Mouse (Mus musculus) lung, postnatal 25 days (tissue): ENCODE results near the gene Gucy1a1.
A peak's percentile ranks its signal among the peaks of the same experiment; 100 is the strongest.
"Not testable (repeated sequence)": the region's sequence is repeated elsewhere in the genome, so short reads cannot be mapped to it uniquely, and the experiment has no call there.

Source experiments
- DNase-seq: peaks from one replicate; pipeline ENCODE4 v3.0.0; 2022; ENCODE audit warnings: low spot score

Gene Gucy1a1

DNA sequence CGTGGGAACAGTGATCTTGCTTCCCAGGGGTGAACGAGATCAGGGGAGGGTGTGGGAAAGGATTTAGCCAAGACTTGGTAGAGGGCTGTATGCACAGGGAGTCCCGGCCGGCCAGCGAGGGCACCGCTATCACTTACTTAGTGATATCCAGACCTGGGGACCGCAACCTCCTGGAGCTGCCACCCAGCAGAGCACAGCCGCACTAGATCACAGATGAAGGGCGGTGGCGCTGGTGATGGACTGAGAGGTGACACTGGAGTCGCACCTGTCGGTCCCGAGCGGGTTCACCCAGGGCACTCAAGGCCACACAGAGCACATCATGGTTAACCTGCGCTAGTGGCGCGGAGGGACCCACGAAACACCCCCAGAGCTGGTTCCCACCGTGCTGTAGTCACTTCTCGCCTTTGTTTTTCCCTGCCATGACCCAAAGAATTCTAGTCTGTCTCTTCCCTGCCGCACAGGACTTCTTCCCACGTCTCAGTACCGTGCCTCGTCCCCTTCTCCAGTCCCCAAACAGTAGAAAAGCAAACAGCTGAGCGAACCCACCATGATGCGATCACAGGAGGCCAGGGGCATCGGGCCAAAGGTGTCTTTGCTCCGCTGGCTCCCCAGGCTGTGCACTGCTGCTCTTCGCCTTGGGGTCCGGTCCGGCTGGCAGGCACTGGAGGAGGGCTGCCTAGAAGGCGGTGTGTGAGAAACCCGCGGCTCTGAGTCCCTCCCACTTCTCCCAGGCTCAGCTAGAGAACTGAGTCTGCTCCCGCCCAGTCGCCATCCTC, at the start of gene Gucy1a1:
Gene Gucy1a1, minus strand, starts transcription at position 664 of the 776 bp plus-strand sequence.
- peak; percentile 48 for DNase-seq

DNA sequence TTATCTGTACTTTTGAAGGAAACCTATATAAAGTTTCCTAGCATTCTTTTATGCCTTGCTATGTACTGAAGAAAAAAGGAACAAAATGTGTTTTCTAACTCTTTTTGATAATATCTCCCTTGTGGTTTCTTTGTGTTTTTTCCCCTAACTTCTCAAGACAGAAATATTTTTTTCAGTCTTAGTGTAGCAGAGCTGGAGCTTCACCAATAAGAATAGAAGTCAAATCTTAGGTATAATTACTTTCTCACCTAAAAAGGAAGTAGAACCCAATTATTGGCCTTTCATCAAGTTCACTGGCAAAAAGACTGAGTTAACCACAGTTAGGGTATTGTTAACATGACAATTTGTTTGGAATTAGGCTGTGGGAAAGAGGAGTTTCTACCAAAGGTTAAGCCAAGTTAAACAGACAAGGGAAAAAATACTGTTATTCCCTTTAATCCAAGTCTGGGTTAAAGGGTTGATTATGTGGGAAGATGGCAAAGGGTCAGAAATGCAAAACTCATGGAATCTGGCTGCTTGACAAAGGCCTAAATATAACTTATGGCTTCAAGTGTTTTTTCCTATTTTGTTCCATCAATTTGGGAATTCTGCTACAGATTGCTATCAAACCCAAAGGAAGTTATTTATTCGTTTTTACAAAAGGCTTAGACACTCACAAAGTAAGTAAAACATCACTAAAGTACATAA, 46.1 kb upstream of the Gucy1a1 start:
- DNase-seq = no peak

DNA sequence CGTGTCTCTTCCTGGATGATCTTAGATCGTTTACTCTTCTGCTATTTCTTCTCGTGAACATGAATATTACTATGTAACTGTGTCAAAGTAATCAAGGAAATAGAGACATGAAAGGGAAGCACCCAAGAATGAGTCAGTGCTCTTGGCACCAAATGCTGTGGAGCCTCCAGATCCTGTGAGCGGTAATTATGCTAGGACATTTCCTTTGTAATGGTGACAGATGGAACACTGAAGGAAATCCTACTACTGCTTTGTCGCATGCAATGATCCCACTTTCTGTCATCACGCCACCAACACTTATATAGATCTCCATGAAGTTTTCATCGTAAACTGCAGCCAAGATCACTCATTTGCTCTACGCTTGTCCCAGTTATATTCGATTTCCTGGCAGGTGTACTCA, 40.0 kb upstream of the Gucy1a1 start:
- DNase-seq = no peak

DNA sequence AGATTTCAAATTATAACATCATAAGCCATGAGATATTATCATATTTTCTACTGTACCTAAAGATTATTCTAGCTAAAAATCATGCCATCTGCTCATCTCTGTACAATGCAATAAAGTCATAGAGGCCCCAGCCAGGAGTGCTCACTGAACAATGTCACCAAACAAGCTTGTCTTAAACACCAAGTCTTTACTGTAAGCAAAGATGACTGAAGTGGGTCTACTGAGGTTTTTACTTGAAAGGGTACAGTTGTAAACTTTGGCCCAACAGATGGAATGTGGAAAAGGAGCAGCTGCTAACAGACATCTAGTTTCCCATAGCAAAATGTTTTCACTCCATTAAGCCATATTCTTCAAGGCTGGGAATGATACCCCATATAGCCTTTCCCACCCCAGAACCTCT, 35.9 kb upstream of the Gucy1a1 start:
- DNase-seq = no peak

DNA sequence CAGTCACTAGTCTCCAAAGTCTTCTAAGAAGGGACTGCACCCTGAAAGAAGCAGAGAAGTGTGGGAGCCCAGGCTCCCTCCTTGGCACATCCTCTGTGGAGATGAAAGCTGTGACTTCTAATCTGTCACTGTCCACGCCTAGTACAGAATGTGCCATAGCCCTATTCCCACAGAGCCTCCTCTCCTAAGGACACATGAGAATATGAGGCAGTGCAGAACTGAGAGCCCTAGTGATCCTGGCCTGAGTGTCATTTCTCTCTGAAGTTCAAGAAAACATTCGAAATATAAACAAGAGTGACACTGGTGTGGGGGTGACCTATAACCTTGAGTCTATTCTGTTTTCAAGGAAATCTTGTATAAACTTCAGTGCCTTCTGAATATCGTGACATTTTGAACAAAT, 34.7 kb upstream of the Gucy1a1 start:
- DNase-seq = peak; percentile 35

DNA sequence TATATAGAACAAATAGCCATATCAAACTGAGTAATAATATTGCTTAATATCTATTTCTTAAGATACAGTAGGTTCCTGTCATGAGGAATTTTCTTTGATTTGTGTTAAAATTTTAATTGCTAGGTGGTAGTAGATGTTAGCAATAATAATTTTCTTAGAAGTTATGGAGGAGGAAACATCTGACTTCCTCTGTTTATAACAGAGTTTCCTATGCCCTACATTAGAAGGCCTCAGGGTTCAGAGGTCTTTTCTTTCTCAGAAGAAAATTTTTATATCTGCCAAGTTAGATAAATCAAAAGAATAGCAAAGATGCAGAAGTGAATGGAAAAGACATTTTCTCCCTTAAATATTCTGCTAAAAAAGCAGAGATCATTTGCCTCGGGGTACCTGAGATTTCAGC, 29.9 kb upstream of the Gucy1a1 start:
- no peak for DNase-seq

DNA sequence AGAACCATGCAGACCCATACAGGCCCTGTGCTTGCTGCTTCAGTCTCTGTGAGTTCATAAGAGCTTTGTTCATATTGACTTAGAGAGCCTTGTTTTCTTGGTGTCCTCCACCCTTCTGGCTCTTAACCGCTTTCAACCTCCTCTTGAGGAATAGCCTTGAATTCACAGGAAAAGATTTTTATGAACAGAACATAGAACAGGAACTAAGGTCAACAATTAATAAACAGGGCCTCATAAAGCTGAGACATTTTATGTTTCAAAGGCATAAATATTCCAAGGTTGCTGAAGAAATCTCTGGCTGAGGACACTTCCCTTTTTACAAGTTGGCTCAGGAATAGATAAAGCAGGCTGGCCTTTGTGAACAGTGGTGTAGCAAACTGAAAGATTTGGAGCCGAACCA, 21.5 kb upstream of the Gucy1a1 start:
- DNase-seq = no peak

DNA sequence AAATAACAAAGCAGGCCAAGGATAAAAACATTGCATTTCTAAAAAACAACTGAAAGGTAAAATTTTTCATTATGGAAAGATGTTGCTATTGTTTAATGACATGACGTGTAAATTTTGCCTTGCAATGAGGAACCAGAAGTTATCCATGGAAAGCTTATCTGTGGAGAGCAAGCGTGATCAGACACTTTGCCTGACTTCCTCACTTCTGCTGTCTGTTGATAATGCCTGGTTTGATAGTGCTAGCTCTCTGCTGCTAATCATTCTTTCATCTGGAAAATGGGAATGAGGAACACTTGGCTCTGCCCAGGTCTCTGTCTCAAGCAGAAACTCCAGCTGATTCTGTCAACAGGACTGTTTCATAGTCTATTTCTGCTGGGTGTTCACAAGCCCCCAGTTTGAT, 20.3 kb upstream of the Gucy1a1 start:
- DNase-seq = no peak

DNA sequence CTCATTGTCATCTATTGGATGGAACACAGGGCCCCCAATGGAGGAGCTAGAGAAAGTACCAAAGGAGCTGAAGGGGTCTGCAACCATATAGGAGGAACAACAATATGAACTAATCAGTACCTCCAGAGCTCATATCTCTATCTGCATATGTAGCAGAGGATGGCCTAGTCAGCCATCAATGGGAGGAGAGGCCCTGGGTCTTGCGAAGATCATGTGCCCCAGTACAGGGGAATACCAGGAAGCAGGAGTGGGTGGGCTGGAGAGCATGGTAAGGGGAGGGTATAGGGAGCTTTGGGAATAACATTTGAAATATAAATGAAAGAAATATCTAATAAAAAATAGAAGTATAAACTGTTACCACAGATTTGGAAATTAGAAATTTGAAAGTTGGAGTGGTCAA, 17.4 kb upstream of the Gucy1a1 start:
- DNase-seq = not testable (repeated sequence)

DNA sequence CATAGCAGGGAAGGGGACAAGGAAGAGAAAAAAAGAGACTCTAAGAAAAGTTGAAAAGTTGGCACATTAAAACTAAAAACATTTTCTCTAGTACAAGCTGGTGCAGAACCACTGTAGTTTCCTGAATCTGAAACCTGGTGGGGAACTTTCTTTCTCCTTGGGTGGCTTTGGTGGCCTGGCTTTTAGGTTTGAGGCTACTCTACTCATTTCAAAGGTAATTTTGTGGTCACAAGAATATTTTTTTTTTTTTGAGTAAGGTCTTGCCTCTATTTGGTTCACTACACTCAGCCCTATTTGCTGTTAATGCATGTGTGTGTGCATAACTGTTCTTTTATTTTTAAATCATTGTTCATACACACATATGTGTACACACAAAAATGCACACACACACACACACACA, 389 bp upstream of the Gucy1a1 start:
- DNase-seq = no peak

DNA sequence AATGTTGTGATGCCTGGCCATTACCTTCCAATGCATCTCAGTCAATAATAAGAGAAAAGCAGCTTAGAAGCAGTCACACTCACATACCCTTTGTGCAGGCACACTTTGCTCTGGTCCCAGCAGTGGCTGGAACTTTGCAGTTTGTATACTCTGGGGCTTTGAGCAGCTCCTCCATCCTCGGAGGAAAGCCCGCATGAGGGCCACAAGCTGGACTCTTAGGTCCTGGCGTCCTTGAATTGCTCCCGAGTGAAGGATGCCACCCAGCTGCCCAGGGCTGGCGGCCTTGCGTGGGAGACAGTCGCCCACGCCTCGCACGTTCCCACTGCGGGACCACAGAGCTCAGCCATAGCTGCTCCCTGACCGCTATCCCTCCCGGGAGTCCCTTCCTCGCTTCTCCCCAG, 864 bp downstream of the Gucy1a1 start:
- no peak for DNase-seq

DNA sequence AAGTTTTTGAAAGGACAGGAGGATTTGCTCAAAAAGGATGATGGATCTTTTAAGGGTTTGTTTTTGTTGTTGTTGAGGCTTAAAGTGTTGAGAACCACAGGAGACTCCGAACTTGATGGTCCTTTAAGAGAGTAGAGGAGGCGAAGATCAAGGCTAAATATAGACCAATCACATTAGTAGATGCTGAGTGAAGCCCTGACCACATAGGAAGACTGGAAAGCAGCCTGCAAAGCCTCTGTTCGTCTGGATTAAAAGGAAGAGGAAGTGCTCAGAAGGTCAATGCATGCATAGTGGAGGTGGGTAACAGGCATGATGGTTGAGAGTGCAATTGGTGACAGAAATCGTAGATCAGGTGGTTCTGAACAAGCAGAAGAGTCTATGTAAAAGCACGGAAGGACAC, 4.8 kb downstream of the Gucy1a1 start:
- no peak for DNase-seq

DNA sequence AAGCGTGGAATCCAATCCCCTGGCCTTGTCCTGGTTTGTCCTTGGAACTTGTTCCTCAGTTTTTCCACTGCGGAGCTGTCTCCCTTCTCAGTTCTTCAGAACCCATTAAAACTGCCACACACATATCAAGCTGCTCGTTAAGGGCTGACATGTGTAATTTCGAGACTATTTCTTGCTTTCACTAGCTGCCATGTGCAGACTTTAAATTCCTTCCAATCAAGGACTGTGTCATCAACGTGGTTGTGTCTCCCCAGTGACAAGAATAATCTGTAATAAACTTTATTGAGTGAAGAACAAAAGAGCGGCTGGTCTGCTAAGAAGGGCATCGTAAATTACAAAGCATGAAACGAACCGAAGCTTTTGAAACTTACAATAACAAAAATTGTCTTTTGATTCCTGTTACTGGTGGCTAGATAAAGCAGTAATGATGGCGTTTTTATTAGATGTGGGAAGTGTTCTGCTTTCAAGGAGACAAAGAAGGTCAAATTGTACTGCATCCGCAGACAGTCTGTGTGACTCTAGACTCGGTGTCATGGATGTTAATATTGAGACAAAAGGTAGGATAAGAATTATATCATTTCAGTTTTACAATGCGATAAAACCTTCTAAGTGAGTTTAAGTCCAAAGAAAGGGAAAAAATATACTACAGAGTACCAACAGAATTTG, 7.5 kb downstream of the Gucy1a1 start:
- DNase-seq = no peak

DNA sequence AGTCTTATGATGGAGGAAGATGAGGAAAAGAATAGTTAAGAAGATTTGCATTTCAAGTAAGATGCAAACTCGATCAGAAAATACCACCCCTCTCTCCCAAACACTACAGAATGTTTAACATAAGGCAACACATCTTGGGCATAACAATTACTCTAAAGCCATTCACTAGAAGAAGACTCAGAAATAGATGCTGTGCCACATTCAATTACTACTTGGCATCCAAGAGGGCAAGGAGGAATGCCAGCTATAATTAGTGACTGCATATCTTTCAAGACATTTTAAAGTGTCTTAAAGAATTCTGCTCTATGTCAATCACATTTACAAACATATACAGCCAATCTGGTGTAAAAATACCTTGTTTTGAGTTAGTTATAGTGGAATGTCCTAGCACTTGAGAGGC, 10.1 kb downstream of the Gucy1a1 start:
- no peak for DNase-seq

DNA sequence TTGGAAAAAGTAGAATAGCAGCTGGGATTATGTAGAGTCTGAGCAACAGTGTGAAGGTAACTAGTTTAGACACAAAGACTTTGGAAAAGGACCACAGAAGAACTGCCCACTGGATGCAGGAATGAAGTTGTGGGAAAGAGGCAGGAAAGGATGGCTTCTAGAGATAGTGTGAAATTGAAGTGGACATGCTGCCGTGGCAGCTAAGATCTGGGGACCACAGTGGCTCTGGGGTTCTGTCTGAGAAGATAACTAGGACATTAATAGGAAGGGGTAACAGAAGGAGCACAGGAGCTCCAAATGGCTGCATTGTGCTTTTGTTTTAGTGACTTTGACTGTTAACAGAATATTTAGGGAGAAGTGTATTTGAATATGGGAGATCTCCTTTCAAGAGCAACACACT, 16.3 kb downstream of the Gucy1a1 start:
- no peak for DNase-seq

DNA sequence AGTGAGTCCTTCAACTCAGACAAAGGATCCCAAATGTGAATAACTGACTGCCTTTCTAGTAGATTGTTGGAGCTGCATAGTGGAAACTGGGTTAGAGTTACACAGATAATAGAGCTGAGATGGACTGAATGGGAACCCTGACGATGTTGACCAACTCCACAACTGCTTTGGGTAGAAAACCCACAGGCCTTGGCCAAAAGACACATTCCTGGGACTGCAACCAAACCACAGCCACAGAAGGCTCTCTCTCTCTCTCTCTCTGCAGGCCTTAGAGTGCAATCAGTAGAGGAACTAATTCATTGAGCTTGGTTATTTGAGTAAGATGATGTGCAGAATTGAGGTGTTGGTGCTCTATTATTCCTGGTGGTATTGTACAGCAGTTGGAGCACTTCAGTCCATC, 21.0 kb downstream of the Gucy1a1 start:
- no peak for DNase-seq

DNA sequence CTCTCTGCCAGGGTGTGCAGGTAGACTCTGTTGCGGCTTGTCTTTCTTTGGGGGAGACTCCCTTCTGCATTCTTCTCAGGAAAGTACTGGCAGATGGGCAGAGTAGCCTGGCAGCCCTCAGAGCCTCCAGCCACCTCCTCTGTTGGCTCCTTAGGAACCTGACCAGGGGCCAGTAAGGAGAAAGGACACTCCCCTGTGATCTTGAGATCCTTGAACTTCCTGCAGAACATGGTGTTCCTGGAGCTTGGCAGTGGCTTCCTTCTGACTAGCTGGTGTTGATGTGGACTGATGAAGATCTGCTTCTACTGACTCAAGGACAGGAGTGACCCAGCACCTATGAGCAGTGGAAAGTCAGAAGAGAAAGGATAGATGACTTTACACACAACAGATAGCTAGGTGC, 26.7 kb downstream of the Gucy1a1 start:
- DNase-seq = peak; percentile 17

DNA sequence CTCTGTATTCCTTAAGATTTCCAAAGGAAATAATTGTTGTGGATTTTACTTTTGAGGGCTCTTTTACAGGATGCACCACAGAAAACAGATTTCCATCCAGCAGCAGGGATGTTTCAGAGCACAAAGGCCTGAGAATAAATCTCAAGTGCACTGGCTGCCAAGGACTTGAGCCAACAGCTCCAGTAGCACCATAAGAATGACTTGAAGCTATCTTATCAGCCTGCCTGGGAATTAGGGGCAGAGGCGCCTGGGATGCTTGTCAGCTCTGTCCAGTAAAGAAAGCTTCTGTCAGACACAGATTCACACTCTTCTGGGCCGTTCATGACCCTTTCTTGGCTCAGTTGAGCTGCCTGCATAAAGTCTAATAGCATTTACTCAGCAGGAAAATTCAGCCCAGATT, 33.1 kb downstream of the Gucy1a1 start:
- DNase-seq = peak; percentile 41

DNA sequence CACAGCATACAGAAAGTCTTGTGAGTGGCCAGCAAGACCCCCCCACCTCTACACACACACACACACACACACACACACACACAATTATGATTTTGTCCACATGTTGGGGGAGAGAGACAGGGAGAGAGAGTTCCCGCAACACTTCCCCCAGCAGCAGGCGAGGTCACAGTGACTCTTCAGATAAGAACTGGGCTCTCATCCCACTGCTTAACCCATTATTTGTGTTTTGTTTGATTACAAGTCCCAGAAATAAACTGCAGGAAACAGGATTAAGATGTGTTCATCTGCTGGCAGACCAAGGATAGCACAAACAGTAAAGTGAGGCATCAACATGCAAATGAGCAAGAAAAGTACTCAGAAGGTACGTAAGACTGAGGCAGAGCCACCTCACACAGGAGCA, 33.6 kb downstream of the Gucy1a1 start:
- DNase-seq = no peak

DNA sequence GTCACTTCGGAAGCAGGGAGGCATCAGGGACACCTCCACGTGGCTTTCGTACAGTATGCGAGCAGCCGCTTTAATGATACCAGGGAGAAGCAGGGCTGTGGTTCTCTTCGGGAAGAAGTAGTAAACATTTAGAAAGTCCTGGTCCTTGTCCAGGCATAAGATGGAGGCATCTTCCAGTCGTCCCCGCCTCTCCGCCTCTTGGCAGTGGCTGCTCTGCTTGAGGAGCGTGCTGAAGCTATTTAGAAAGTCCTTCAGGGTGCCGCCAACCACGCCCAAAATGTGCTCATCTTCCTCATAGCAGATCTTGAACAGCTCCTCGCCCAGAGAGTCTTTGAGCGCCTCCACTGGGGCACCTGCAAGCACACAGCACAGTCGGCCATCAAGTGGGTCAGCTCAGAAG, 36.6 kb downstream of the Gucy1a1 start:
- no peak for DNase-seq

DNA sequence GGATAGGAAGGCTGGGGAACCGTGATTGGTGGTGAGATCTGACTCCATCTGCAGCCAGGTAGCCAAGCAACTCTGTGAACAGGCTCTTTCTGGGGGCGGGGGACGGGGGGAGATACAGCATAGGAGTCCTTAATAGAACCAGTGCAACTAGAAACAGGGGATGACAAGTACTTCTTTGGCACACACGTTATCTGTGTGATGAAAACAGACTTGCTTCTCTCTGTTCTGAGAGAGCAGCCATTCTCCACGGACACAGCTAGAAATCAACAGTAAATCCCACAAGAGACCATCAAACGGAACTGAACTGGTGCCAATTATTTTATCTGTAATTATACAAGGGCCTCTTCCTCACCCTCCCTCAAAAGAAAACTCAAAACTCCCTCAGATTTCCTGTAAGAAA, 41.4 kb downstream of the Gucy1a1 start:
- DNase-seq = no peak

DNA sequence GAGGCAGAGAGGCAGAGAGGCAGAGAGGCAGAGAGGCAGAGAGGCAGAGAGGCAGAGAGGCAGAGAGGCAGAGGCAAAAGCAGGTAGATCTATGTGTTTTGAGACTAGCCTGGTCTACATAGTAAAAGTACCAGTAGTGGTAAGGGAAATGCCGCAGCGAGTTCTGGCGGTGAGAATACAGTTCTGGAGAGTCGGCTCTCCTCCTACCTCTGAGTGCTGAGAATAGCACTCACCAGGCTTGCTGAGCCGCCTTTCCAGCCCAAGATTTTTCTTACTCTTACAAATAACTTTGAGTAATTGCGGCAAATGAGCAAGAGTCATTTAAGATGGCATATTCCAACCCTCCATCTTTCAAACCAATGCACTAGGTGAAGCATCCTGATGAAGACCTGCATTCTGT, 46.5 kb downstream of the Gucy1a1 start:
- no peak for DNase-seq

DNA sequence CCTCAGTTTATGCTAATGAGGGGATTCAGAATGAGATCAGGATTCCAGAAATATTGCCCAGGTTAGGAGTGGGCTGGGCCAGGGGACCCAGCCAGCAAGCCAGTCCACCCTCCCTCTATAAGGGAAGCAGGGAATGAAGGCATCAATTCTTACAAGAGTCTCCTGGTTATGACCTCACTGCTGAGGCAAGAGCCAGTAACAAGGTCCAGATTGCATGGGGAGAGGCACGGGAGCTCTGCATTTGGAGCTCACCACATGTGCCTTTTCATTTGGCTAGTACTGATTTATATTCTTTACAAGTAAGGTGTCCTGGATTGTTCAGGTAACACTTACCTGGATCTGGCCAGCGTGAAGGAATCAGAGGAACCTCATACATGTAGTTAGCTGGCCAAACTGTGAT, 48.8 kb downstream of the Gucy1a1 start:
- no peak for DNase-seq
